Mouse (Mus musculus): Measurements from ENCODE around the gene Il1rl2.

Il1rl2 gene

GRCm38 (mm10) chr1:40324955-40325702, 719 bp downstream of the Il1rl2 start:
- no peak for DNase-seq (ENCODE audit: low read depth, low spot score)

- DNase-seq (ENCODE audit: low read depth, low spot score): no peak
Observed at GRCm38 (mm10) chr1:40325711-40326327, 1.4 kb downstream of the Il1rl2 start.

GRCm38 (mm10) chr1:40327604-40328003, 3.2 kb downstream of the Il1rl2 start:
- no peak for DNase-seq (ENCODE audit: low read depth, low spot score)

GRCm38 (mm10) chr1:40329526-40329925, 5.1 kb downstream of the Il1rl2 start:
- no peak for DNase-seq (ENCODE audit: low read depth, low spot score)

- no peak for DNase-seq (ENCODE audit: low read depth, low spot score)
Observed at GRCm38 (mm10) chr1:40330181-40330580, 5.8 kb downstream of the Il1rl2 start.

- DNase-seq (ENCODE audit: low read depth, low spot score): no peak
Observed at GRCm38 (mm10) chr1:40339346-40339745, 14.9 kb downstream of the Il1rl2 start.

GRCm38 (mm10) chr1:40340102-40340501, 15.7 kb downstream of the Il1rl2 start:
- no peak for DNase-seq (ENCODE audit: low read depth, low spot score)

- no peak for DNase-seq (ENCODE audit: low read depth, low spot score)
Observed at GRCm38 (mm10) chr1:40352158-40352903, 27.9 kb downstream of the Il1rl2 start.

- no peak for DNase-seq (ENCODE audit: low read depth, low spot score)
Observed at GRCm38 (mm10) chr1:40352904-40353286, 28.5 kb downstream of the Il1rl2 start.

- no peak for DNase-seq (ENCODE audit: low read depth, low spot score)
Observed at GRCm38 (mm10) chr1:40354665-40355064, 30.3 kb downstream of the Il1rl2 start.

- no peak for DNase-seq (ENCODE audit: low read depth, low spot score)
Observed at GRCm38 (mm10) chr1:40355431-40355843, 31.0 kb downstream of the Il1rl2 start.

- no peak for DNase-seq (ENCODE audit: low read depth, low spot score)
Observed at GRCm38 (mm10) chr1:40355904-40356521, 31.6 kb downstream of the Il1rl2 start.

- DNase-seq (ENCODE audit: low read depth, low spot score): no peak
Observed at GRCm38 (mm10) chr1:40357921-40358320, 33.5 kb downstream of the Il1rl2 start.

- DNase-seq (ENCODE audit: low read depth, low spot score): no peak
Observed at GRCm38 (mm10) chr1:40358351-40358750, 33.9 kb downstream of the Il1rl2 start.

- no peak for DNase-seq (ENCODE audit: low read depth, low spot score)
Observed at GRCm38 (mm10) chr1:40358771-40359181, 34.4 kb downstream of the Il1rl2 start.

- no peak for DNase-seq (ENCODE audit: low read depth, low spot score)
Observed at GRCm38 (mm10) chr1:40359731-40360130, 35.3 kb downstream of the Il1rl2 start.

GRCm38 (mm10) chr1:40360969-40361368, 36.6 kb downstream of the Il1rl2 start:
- no peak for DNase-seq (ENCODE audit: low read depth, low spot score)

GRCm38 (mm10) chr1:40361596-40361995, 37.2 kb downstream of the Il1rl2 start:
- no peak for DNase-seq (ENCODE audit: low read depth, low spot score)

GRCm38 (mm10) chr1:40362784-40363183, 38.4 kb downstream of the Il1rl2 start:
- DNase-seq (ENCODE audit: low read depth, low spot score): no peak

GRCm38 (mm10) chr1:40372951-40373350, 48.5 kb downstream of the Il1rl2 start:
- no peak for DNase-seq (ENCODE audit: low read depth, low spot score)

- DNase-seq (ENCODE audit: low read depth, low spot score): no peak
Observed at GRCm38 (mm10) chr1:40375148-40375547, 50.7 kb downstream of the Il1rl2 start.

GRCm38 (mm10) chr1:40376745-40377144, 52.3 kb downstream of the Il1rl2 start:
- DNase-seq (ENCODE audit: low read depth, low spot score): no peak

Measured in embryo, embryonic 11.5 days (tissue).